11 mouse cellular contexts compared by ENCODE assay signal in genomic region chr2:153784668-153785067, GRCm38 (mm10). TPM values are rescaled to one million over a fixed set of nuclear protein-coding genes. Genes with fewer than 3 reads are reported as not detected.
DNase-seq lines count a peak whose midpoint lies in the region; TF ChIP-seq lines count a peak whose summit lies in the region.
"Had no signal": no experiment of that assay in that cellular context is flagged by ENCODE, and none has a peak within 500 bp of the region (broad histone marks: within the 10 kb centered on the region; RNA-seq: fewer than 3 reads in every experiment).

No protein-coding gene starts in this region.

- no peak for TF ChIP-seq RAD21 in MEL (IDR thresholded peaks at IDR 0.05; ENCODE audit: low read depth, low read length)

- no peaks in the 10 kb centered on the region for H3K27me3 ChIP-seq in MEL (ENCODE audit: control insufficient read depth in 1 of 2, insufficient read depth in 2 of 2, low read length in 2 of 2)

- no peak overlapping the region for H3K27ac ChIP-seq in left cerebral cortex, adult 2 months
- H3K27ac ChIP-seq in MEL (ENCODE audit: control insufficient read depth, low read depth, low read length) = no peak overlapping the region

- peak; percentile 34 for DNase-seq in gastrocnemius, postnatal 10 days
- no peak for DNase-seq in gastrocnemius, postnatal 36 days
- peak; percentile 38 to 61 for DNase-seq in left cerebral cortex, postnatal 10 days (ENCODE audit: extremely low spot score in 1 of 2, low spot score in 2 of 2)
- DNase-seq in left cerebral cortex, adult 2 months (ENCODE audit: extremely low spot score in 1 of 2, low spot score in 2 of 2) = no peak
- peak; percentile 72 for DNase-seq in MEL (ENCODE audit: low read depth, low spot score)
- DNase-seq in lung, postnatal 10 days = peak; percentile 46
- DNase-seq in urinary bladder, postnatal 4 days (ENCODE audit: low spot score in 2 of 2) = no peak
- DNase-seq in T-cell, adult 2 months (ENCODE audit: low spot score) = no peak
- DNase-seq: cerebellum, adult 8-10 months; midbrain, embryonic 14.5 days had no signal

- H3K9ac ChIP-seq in MEL (ENCODE audit: control insufficient read depth, low read depth, low read length, poor library complexity, severe bottlenecking) = no peak overlapping the region

- intact Hi-C loops in gastrocnemius, postnatal 36 days (cut with DNase I) = no loop called here
- intact Hi-C loops in left cerebral cortex, postnatal 10 days (cut with DNase I) = no loop called here
- intact Hi-C loops in left cerebral cortex, adult 2 months (cut with DNase I) = no loop called here

- peaks cover 11 to 24% of the 10 kb centered on the region in 2 experiments for H3K4me1 ChIP-seq in MEL (ENCODE audit: control insufficient read depth in 1 of 2, insufficient read depth in 2 of 2, low read length in 2 of 2)

- no peak overlapping the region for H3K4me3 ChIP-seq in left cerebral cortex, adult 2 months
- no peak overlapping the region for H3K4me3 ChIP-seq in MEL (ENCODE audit: control insufficient read depth in 1 of 2, insufficient read depth in 1 of 2, low read depth in 2 of 2, low read length in 2 of 2)

- TF ChIP-seq EP300 in MEL (IDR thresholded peaks at IDR 0.05; ENCODE audit: low read depth in 1 of 2, low read length in 2 of 2) = peak in 1 of 2 experiments; percentile 40; a peak in 1 of 4 replicates

- no peak for TF ChIP-seq CTCF in left cerebral cortex, adult 2 months (IDR thresholded peaks at IDR 0.05)
- TF ChIP-seq CTCF in MEL (IDR thresholded peaks at IDR 0.05 in 2 of 3, conservative IDR thresholded peaks at IDR 0.05 in 1 of 3; ENCODE audit: control insufficient read depth in 1 of 3, insufficient read depth in 1 of 3, low read depth in 2 of 3, low read length in 3 of 3, poor library complexity in 1 of 3, severe bottlenecking in 1 of 3) = no peak

- TF ChIP-seq POLR2A in MEL (IDR thresholded peaks at IDR 0.05; ENCODE audit: control insufficient read depth in 1 of 2, insufficient read depth in 1 of 2, low read depth in 1 of 2, low read length in 2 of 2, poor library complexity in 1 of 2) = no peak

- no peaks in the 10 kb centered on the region for H3K9me3 ChIP-seq in MEL (replicated peaks; ENCODE audit: insufficient read depth, low read length)

- H3K36me3 ChIP-seq in MEL (ENCODE audit: control insufficient read depth in 1 of 2, insufficient read depth in 2 of 2, low read length in 2 of 2) = peaks cover 0 to 12% of the 10 kb centered on the region in 2 experiments; a peak in 2 of 4 replicates

- H3K79me2 ChIP-seq in MEL (ENCODE audit: control insufficient read depth, insufficient read depth, low read length, poor library complexity) = no peaks in the 10 kb centered on the region

TF ChIP-seq in MEL, 35 proteins besides CTCF, POLR2A, EP300 and RAD21:
- TF ChIP-seq SMC3 (IDR thresholded peaks at IDR 0.05; ENCODE audit: low read depth, low read length) (no peak), POLR2AphosphoS2 (IDR thresholded peaks at IDR 0.05; ENCODE audit: low read length) (no peak), TCF12 (IDR thresholded peaks at IDR 0.05; ENCODE audit: low read depth, low read length) (no peak)
TF ChIP-seq in MEL: peak in this region for 0.

RNA-seq across cellular contexts. Expression of gene Efcab8, which starts 4.9 kb away (rescaled TPM):
- total RNA-seq in gastrocnemius, postnatal 10 days (2021) = under 1 TPM; 0.26 to 0.50 TPM
- total RNA-seq in gastrocnemius, postnatal 36 days (2021) = not detected
- total RNA-seq in left cerebral cortex, postnatal 10 days (2021) = under 1 TPM; 0.45 to 0.56 TPM
- under 1 TPM; 0.16 to 0.38 TPM for total RNA-seq in left cerebral cortex, adult 2 months (2021)
- 0.04 and 0.13 TPM in 2 replicates for total RNA-seq in MEL (2012; rRNA removed)
- under 1 TPM in 1 of 2 experiments, not detected in 1; 0.19 TPM for polyA plus RNA-seq in MEL (2012; ENCODE audit: insufficient read depth in 1 of 2, insufficient read length in 2 of 2, low read depth in 1 of 2, low replicate concordance in 2 of 2, missing spikeins in 1 of 2)
- polyA plus RNA-seq: intestine, embryonic 14.5 days; midbrain, embryonic 14.5 days had no signal

RNA-seq across cellular contexts. Expression of gene Mapre1, which starts 43.6 kb away (rescaled TPM):
- total RNA-seq in gastrocnemius, postnatal 10 days (2021) = 10 to 100 TPM; 77.6 to 87.5 TPM
- 10 to 100 TPM; 34.7 to 35.9 TPM for total RNA-seq in gastrocnemius, postnatal 36 days (2021)
- 100 to 1,000 TPM; 183 to 200 TPM for total RNA-seq in left cerebral cortex, postnatal 10 days (2021)
- total RNA-seq in left cerebral cortex, adult 2 months (2021) = 10 to 100 TPM; 76.5 to 83.6 TPM
- 57.7 and 60.0 TPM in 2 replicates for total RNA-seq in MEL (2012; rRNA removed)
- polyA plus RNA-seq in MEL (2012; ENCODE audit: insufficient read depth in 1 of 2, insufficient read length in 2 of 2, low read depth in 1 of 2, low replicate concordance in 2 of 2, missing spikeins in 1 of 2) = 10 to 100 TPM in 1 of 2 experiments, not detected in 1; 94.8 TPM

Comparison
In these comparisons a context has a peak if more than half of its experiments do, and no peak if none do; other contexts are left out.
1. DNase-seq: peak in gastrocnemius, postnatal 10 days (single experiment), left cerebral cortex, postnatal 10 days (2 of 2), MEL (single experiment) and lung, postnatal 10 days (single experiment); none in gastrocnemius, postnatal 36 days (0 of 2), left cerebral cortex, adult 2 months (0 of 2), urinary bladder, postnatal 4 days (0 of 2) and T-cell, adult 2 months (single experiment).